Mouse (Mus musculus) stomach, adult 2 months (tissue): ENCODE measurements around the gene Il17d. TPM values are rescaled to one million over a fixed set of nuclear protein-coding genes. Genes with fewer than 3 reads are reported as not detected.

ENCODE experiments used
- polyA plus RNA-seq: library from polyadenylated mRNA; depleted of rRNA; stranded (reverse); fragments of >200 nt; gene quantifications from 2 replicates; pipeline ENCODE4 v1.2.3, GENCODE M21; 2012; rRNA removed

The Il17d gene
- 8.9 and 14.4 TPM in 2 replicates for polyA plus RNA-seq

DNA sequence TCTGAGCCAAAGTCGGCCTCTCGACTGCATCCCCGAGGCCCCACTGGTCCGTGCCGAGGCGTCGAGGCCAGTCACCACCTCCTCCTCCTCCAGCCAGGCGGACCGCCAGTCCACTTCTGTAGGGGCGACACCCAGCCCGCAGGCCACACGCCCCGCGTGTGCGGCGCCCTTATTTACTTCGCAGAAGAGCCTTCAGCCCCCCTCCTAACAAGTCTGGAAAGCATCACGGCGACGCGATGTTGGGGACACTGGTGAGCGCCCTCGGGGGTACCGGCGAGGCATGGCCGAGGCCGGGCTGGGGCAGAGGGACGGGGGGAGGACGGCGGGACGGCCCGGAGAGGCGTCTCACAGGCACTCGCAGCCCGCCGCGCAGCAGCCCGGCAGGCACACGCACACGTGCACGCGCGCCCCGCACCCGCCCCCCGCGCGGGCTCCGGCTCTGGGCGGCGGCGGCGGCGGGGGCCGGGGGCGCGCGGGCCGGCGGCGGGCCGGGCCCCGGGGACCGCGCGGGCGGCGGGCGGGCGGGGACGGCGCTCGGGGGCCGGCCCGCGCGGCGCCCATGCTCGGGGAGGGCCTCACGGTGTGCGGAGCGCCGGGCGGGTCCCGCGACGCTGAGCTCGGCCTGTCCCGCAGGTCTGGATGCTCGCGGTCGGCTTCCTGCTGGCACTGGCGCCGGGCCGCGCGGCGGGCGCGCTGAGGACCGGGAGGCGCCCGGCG lies at the start of gene Il17d:
TSS of gene Il17d (plus strand) at position 107 of the 717 bp plus-strand sequence.

DNA sequence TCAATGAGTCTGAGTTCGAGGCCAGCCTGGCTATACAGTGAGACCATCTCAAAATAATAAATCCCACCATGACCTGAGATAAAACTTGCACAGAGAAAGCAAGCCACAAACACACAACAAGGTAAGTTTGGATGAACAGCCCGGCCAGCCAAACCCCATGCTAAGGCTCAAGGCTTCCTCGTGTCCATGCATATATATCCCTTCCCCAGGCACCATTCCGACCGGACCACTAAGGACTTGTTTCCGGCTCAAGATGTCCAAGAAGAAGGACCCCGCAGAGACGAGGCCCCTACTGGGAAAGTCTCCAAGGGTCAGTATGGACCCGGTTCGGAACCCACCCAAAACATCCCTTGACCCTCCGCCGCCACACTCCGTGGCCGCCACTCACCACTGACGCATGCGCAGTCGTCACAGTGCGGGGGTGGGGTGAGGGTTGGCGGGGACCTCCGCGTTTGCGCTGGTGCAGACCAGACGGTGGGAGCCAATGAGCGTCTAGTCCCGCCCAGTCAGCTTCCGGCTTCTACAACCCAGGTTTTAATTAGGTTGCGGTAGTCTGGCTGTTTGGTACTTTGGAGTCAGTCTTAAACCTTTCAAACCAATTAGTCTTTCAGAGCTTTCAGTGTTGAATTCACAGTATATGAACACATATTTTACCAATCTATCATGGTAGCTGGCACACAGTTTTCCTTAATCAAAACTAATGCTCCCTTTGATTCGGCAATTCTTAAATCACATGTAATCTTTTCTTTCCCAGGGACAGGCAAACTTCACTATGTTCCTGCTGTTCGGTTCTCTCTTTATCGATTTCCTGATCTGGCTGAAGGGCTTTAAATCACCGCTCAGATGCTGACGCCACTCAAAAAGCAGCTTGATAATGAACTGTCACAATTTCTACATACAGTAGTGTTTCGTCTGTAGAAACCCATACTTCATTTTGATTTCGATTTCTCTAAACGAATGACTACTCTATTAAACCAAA lies 46.9 kb downstream of the Il17d start, which contains the start of gene Eef1akmt1:
TSS of gene Eef1akmt1 (minus strand) at position 458 of the 979 bp plus-strand sequence.

Other genes with a start within 250 kb of the Il17d start
- gene Cryl1, start 126.2 kb upstream of the Il17d start, polyA plus RNA-seq: 7.9 and 10.0 TPM in 2 replicates
- gene Ift88, start 100.7 kb upstream of the Il17d start, polyA plus RNA-seq: 0.83 and 1.1 TPM in 2 replicates
- 2.9 and 3.7 TPM in 2 replicates for gene Eef1akmt1, start 46.8 kb downstream of the Il17d start, polyA plus RNA-seq
- 0.26 and 0.74 TPM in 2 replicates for gene Xpo4, start 140.7 kb downstream of the Il17d start, polyA plus RNA-seq
- not detected in 2 replicates for gene Gm49361, start 221.3 kb downstream of the Il17d start, polyA plus RNA-seq
- 9.5 and 19.2 TPM in 2 replicates for gene Lats2, start 233.6 kb downstream of the Il17d start, polyA plus RNA-seq